Comparison of ENCODE assay signal across 8 mouse cellular contexts in the genomic region with DNA sequence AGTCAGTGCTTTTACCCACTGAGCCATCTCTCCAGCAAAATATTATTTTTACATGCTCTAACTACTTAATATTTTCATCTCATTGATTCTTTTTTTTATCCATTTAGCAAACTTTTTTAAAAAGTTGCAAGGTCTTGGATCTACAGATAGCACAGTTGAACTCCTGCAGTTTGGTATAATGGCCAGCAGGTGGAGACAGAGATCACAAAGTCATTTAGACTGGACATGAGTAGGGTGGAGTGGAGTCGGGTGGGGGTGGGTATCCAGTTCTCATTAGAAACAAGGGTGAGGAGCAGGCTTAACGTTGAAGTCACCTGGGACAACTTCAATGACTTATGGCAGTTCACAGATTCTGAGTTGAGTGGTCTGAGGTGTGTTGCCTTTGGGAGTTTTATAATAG. TPM values are rescaled to one million over a fixed set of nuclear protein-coding genes. Genes with fewer than 3 reads are reported as not detected.
A peak's percentile ranks its signal among the peaks of the same experiment; 100 is the strongest.
DNase-seq lines count a peak whose midpoint lies in the region; ATAC-seq lines count a peak whose summit lies in the region.
"Had no signal": no experiment of that assay in that cellular context is flagged by ENCODE, and none has a peak within 500 bp of the region (broad histone marks: within the 10 kb centered on the region; RNA-seq: fewer than 3 reads in every experiment).

No protein-coding gene starts in this region.

- H3K9ac ChIP-seq in intestine, embryonic 15.5 days: no peak overlapping the region

- H3K4me3 ChIP-seq in intestine, embryonic 15.5 days (replicated peaks): no peak overlapping the region

- no peaks in the 10 kb centered on the region for H3K4me1 ChIP-seq in intestine, embryonic 15.5 days (replicated peaks)

- H3K27ac ChIP-seq in intestine, embryonic 15.5 days: no peak overlapping the region

- H3K4me2 ChIP-seq in intestine, embryonic 15.5 days (replicated peaks): no peak overlapping the region

- H3K36me3 ChIP-seq in intestine, embryonic 15.5 days: peaks cover 20% of the 10 kb centered on the region

- ATAC-seq in erythroblast, adult 5-6 weeks (replicated peaks; ENCODE audit: low FRiP score, poor library complexity, severe bottlenecking): peak; percentile 75
- peak; percentile 64; the same call in 1 of the 2 replicates for ATAC-seq in intestine, embryonic 15.5 days

- intact Hi-C loops in left cerebral cortex, postnatal 36 days (cut with DNase I): loop anchor here (1.0 to 10.0 kb wide), 2 partner anchors 151 to 239 kb away; no protein-coding TSS in a partner anchor

- 5% methylated on average over 2 of the region's 2 CpGs for WGBS in intestine, embryonic 15.5 days

- DNase-seq in urinary bladder, postnatal 14 days (ENCODE audit: low spot score): peak; percentile 60
- no peak for DNase-seq in urinary bladder, postnatal 4 days (ENCODE audit: low spot score in 2 of 2)
- DNase-seq in adrenal gland, postnatal 25 days: peak; percentile 27
- peak; percentile 14 to 38 for DNase-seq in left cerebral cortex, postnatal 36 days (ENCODE audit: low spot score in 2 of 2)
- DNase-seq in naive thymus-derived CD4-positive, alpha-beta T cell, adult 2 months (ENCODE audit: low read depth): peak; percentile 74

- H3K27me3 ChIP-seq in intestine, embryonic 15.5 days (replicated peaks): no peaks in the 10 kb centered on the region

- no peaks in the 10 kb centered on the region for H3K9me3 ChIP-seq in intestine, embryonic 15.5 days

RNA-seq across cellular contexts. Expression of a gene that starts 31.9 kb away (rescaled TPM):
- total RNA-seq in adrenal gland, postnatal 25 days (2021): 17.0 and 17.1 TPM in 2 replicates
- total RNA-seq in erythroblast, adult 5-6 weeks (2015; ENCODE audit: low replicate concordance): 2.5 and 3.8 TPM in 2 replicates
- total RNA-seq in erythroblast, adult 5-6 weeks (2017; ENCODE audit: low replicate concordance): 2.0 and 6.8 TPM in 2 replicates
- polyA plus RNA-seq in intestine, embryonic 15.5 days (2015; fragmentation: Nextera tagmentation; extraction: Ambion mirVana): 19.1 and 19.7 TPM in 2 replicates
- 10 to 100 TPM; 12.0 to 19.3 TPM for total RNA-seq in left cerebral cortex, postnatal 36 days (2021)

RNA-seq across cellular contexts. Expression of a gene that starts 38.6 kb away (rescaled TPM):
- not detected in 2 replicates for total RNA-seq in adrenal gland, postnatal 25 days (2021)
- total RNA-seq in erythroblast, adult 5-6 weeks (2015; ENCODE audit: low replicate concordance): 203 and 278 TPM in 2 replicates
- 146 and 210 TPM in 2 replicates for total RNA-seq in erythroblast, adult 5-6 weeks (2017; ENCODE audit: low replicate concordance)
- polyA plus RNA-seq in intestine, embryonic 15.5 days (2015; fragmentation: Nextera tagmentation; extraction: Ambion mirVana): 2.4 TPM in 1 of 2 replicates, not detected in the other
- not detected for total RNA-seq in left cerebral cortex, postnatal 36 days (2021)
- total RNA-seq: layer of hippocampus, postnatal 36 days had no signal

Comparison
In these comparisons a context has a peak if more than half of its experiments do, and no peak if none do; other contexts are left out.
1. DNase-seq: peak in urinary bladder, postnatal 14 days (single experiment), adrenal gland, postnatal 25 days (single experiment), left cerebral cortex, postnatal 36 days (2 of 2) and naive thymus-derived CD4-positive, alpha-beta T cell, adult 2 months (single experiment); none in urinary bladder, postnatal 4 days (0 of 2).
2. RNA of a gene that starts 38.6 kb away (total RNA-seq): 146 to 278 TPM in erythroblast, adult 5-6 weeks; not detected in adrenal gland, postnatal 25 days and not detected in left cerebral cortex, postnatal 36 days; every median in the first group is over 100 times any median in the second.